15 mouse cellular contexts compared by ENCODE assay signal in genomic region chr2:3728090-3728489, GRCm38 (mm10).
"Had no signal": no experiment of that assay in that cellular context is flagged by ENCODE, and none has a peak within 500 bp of the region (broad histone marks: within the 10 kb centered on the region; RNA-seq: fewer than 3 reads in every experiment).

No protein-coding gene starts in this region.

- DNase-seq: kidney, adult 8-10 months; kidney, postnatal 10 days; kidney, postnatal 4 days; layer of hippocampus, adult 9-11 months; layer of hippocampus, postnatal 36 days; left cerebral cortex, postnatal 4 days; liver, postnatal 0 days had no signal

- H3K36me3 ChIP-seq: kidney, embryonic 15.5 days; limb, embryonic 12.5 days; limb, embryonic 15.5 days; midbrain, embryonic 13.5 days had no signal

- H3K9me3 ChIP-seq: kidney, embryonic 15.5 days; limb, embryonic 12.5 days; limb, embryonic 15.5 days; midbrain, embryonic 13.5 days had no signal

- H3K4me3 ChIP-seq: kidney, embryonic 15.5 days; left cerebral cortex, adult 2 months; limb, embryonic 12.5 days; limb, embryonic 15.5 days; midbrain, embryonic 13.5 days had no signal

- ATAC-seq: intestine, postnatal 0 days; midbrain, embryonic 13.5 days; midbrain, embryonic 16.5 days had no signal

- H3K27ac ChIP-seq: left cerebral cortex, adult 2 months; limb, embryonic 12.5 days; limb, embryonic 15.5 days; liver, embryonic 14.5 days; midbrain, embryonic 13.5 days had no signal

- H3K27me3 ChIP-seq: kidney, embryonic 15.5 days; limb, embryonic 12.5 days; limb, embryonic 15.5 days; midbrain, embryonic 13.5 days had no signal
